Mouse (Mus musculus) heart, embryonic 14.5 days (tissue): ENCODE data around the gene Gm10283. TPM values are rescaled to one million over a fixed set of nuclear protein-coding genes. Genes with fewer than 3 reads are reported as not detected.
"Not testable (repeated sequence)": the region's sequence is repeated elsewhere in the genome, so short reads cannot be mapped to it uniquely, and the experiment has no call there.

Source experiments
- ATAC-seq: fragments of 200-750 bp; cut with Nextera tagmentation; 2 replicates; pipeline ENCODE4 v1.8.0; 2017; ENCODE audit warnings: low read depth, moderate TSS enrichment; ENCODE audit not compliant: insufficient number of reproducible peaks, insufficient read depth, low FRiP score
- H3K27ac ChIP-seq, 2 experiments: fragments of 200-500 bp in 1 of 2; fragments of 300-500 bp in 1 of 2; sonication (generic) in 1 of 2; replicated peaks in 1 of 2; 2 replicates each; pipeline ENCODE4 v1.5.1; 2012 to 2014; ENCODE audit warnings: low read depth in 2 of 2, low read length in 2 of 2, control low read depth in 1 of 2, mild to moderate bottlenecking in 1 of 2, mixed read lengths in 1 of 2; ENCODE audit not compliant: control insufficient read depth in 1 of 2, insufficient read depth in 1 of 2
- H3K27me3 ChIP-seq: fragments of 300-500 bp; sonication (generic); 2 replicates; pipeline ENCODE4 v1.6.1; 2014; ENCODE audit warnings: mild to moderate bottlenecking, low read length, control low read depth; ENCODE audit not compliant: control insufficient read depth, insufficient read depth
- H3K36me3 ChIP-seq: fragments of 300-500 bp; sonication (generic); 2 replicates; pipeline ENCODE4 v1.6.1; 2014; ENCODE audit warnings: mild to moderate bottlenecking, control low read depth, low read length, mixed read lengths; ENCODE audit not compliant: control insufficient read depth, insufficient read depth
- H3K4me1 ChIP-seq, 2 experiments: fragments of 200-500 bp in 1 of 2; fragments of 300-500 bp in 1 of 2; sonication (generic) in 1 of 2; 2 replicates each; pipeline ENCODE4 v1.6.1; 2012 to 2014; ENCODE audit warnings: low read length in 2 of 2, control low read depth in 1 of 2, mixed read lengths in 1 of 2; ENCODE audit not compliant: control insufficient read depth in 2 of 2, insufficient read depth in 2 of 2
- H3K4me2 ChIP-seq: fragments of 300-500 bp; sonication (generic); 2 replicates; pipeline ENCODE4 v1.6.1; 2014; ENCODE audit warnings: mild to moderate bottlenecking, low read length
- H3K4me3 ChIP-seq, 2 experiments: fragments of 200-500 bp in 1 of 2; fragments of 300-500 bp in 1 of 2; sonication (generic) in 1 of 2; 2 replicates each; pipeline ENCODE4 v1.5.1; 2012 to 2014; ENCODE audit warnings: low read length in 2 of 2, mild to moderate bottlenecking in 2 of 2, control low read depth in 1 of 2, low read depth in 1 of 2, moderate library complexity in 1 of 2; ENCODE audit not compliant: control insufficient read depth in 1 of 2, insufficient read depth in 1 of 2
- H3K9ac ChIP-seq: fragments of 300-500 bp; sonication (generic); 2 replicates; pipeline ENCODE4 v1.6.1; 2014; ENCODE audit warnings: mild to moderate bottlenecking, low read length
- H3K9me3 ChIP-seq: fragments of 300-500 bp; sonication (generic); 2 replicates; pipeline ENCODE4 v1.6.1; 2016; ENCODE audit warnings: low read length, control low read depth; ENCODE audit not compliant: control insufficient read depth
- WGBS: fragments of 180-500 bp; shearing (Covaris S2); extraction: QIAGEN DNeasy Blood & Tissue Kit; methylation state at CpG from one replicate; pipeline ENCODE4 v1.1.7; 2014; 5-methylcytosine and 5-hydroxymethylcytosine counted together
- polyA plus RNA-seq: library from polyadenylated mRNA; unstranded; fragments of >200 nt; fragmentation: Nextera tagmentation; extraction: Ambion mirVana; gene quantifications from 2 replicates; pipeline ENCODE4 v1.2.1, GENCODE M21; 2014

Gene Gm10283
- not detected in 2 replicates for polyA plus RNA-seq

DNA sequence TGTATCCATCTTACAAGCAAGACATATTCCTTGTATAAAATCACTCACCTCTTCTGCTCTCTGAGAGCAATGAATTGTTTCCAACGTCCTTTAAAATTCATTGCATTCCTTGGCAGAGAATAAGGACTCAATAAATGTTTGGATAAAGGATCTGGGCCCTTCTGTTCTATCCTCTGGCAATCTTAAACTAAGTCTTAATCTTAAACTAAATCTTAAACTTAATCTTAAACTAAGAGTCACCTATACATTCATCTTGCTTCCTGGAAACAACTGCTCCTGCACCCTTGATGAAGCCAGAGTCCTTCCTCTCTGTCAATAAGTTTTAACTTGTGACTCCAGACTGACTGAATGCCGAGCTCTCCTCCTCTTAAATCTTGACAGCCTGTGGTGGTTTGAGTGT, at the start of gene Gm10283:
Gene Gm10283, minus strand, starts transcription at position 101 of the 400 bp plus-strand sequence.
- H3K9ac ChIP-seq, result no peak within 1 kb of the TSS
- H3K4me1 ChIP-seq, result no peaks in the 10 kb centered on the region
- 45% methylated on average over 2 of the region's 2 CpGs for WGBS
- H3K4me3 ChIP-seq, result no peak within 1 kb of the TSS
- H3K36me3 ChIP-seq, result no peaks in the 10 kb centered on the region
- ATAC-seq, result no peak
- H3K4me2 ChIP-seq, result no peak within 1 kb of the TSS
- H3K9me3 ChIP-seq, result no peaks in the 10 kb centered on the region
- no peaks in the 10 kb centered on the region for H3K27me3 ChIP-seq
- H3K27ac ChIP-seq, result no peak within 1 kb of the TSS

DNA sequence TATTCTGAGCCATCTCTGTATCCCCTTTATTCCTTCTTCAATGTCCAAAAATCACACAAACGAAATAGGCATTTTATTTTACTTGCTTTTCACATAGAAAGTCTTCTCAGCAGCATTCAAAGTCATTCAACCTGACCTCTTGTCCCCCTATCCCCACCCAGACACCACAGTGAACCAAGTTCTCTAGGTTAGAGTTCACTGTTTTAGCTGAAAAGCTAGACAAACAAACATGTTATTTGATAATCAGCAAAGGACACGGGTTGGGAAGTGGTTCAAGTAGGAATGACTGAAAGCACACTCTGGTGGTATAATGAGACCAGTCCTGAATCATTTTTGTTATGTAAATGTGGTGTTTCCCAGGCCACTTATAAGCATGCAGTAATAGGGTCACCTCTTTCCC, 31.9 kb upstream of the Gm10283 start:
- ATAC-seq, result no peak
- Histone ChIP-seq H3K27me3 (no peaks in the 10 kb centered on the region), H3K9ac (no peak overlapping the region), H3K4me1 (no peaks in the 10 kb centered on the region), H3K9me3 (no peaks in the 10 kb centered on the region), H3K36me3 (no peaks in the 10 kb centered on the region), H3K4me3 (no peak overlapping the region), H3K4me2 (no peak overlapping the region), H3K27ac (no peak overlapping the region)
- 67% methylated on average over 2 of the region's 2 CpGs for WGBS

DNA sequence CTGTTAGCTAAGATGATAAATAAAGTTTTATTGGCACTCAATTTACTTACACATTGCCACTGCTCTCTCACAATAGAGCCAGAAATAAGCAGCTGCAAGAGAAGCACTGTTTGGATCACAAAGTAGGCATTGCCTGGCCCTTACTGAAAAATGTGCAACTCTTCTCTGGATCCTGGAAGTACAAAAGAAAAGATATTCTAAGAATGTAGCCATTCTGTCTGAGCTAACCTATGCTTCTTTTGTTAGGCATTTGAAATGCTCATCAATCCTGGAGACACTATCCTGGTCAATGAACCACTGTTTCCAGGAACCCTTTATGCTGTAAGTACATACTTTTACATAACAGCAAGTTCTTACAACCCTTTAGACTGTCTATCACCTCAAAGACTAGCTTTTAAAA, 15.3 kb upstream of the Gm10283 start:
- Histone ChIP-seq H3K9me3 (no peaks in the 10 kb centered on the region), H3K4me2 (no peak overlapping the region), H3K9ac (no peak overlapping the region), H3K4me3 (no peak overlapping the region), H3K36me3 (no peaks in the 10 kb centered on the region), H3K27ac (no peak overlapping the region), H3K27me3 (no peaks in the 10 kb centered on the region), H3K4me1 (no peaks in the 10 kb centered on the region)
- no peak for ATAC-seq

DNA sequence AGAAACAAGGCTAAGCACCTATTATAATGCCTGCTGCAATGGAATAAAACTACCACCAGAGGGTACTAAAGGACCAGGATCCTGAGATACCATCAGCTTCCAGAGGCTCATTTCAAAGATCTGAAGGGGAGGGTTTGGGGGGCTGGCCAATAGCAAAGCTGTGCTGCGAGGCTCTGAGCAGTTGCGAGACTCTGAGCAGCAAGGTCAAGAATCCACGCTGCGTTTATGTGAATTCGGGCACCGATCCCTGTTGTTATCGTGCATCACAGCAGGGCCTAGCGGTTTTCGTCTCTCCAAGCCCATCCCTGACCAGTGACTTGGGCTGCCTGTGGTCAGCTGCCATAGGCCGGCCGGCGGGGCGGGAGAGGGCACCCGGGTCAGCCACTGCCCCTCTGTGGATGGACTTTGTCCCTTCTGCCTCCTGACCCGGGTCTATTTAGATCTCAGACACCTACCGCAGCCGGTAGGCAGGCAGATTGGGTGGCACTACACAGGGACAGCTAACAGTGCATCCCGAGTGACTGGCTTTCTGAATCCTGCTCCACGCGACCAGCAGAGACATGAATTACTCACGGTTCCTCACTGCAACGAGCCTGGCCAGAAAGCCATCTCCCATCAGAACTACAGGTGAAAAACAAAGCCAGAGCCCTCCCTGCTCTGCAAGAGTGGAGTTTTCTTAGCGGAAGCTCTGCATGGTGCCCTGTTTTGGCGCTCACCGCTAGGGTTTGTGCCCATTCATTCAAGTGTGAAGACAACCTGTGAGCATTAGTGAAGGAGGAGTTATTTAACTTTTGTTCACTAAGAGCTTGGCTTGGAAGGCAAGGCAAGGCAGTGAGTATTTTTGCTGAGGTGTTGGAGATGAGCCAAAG, 2.9 kb upstream of the Gm10283 start, which contains the start of gene Aadat:
Gene Aadat, plus strand, starts transcription at position 280 of the 869 bp plus-strand sequence.
- Histone ChIP-seq H3K4me1 (no peaks in the 10 kb centered on the region), H3K9ac (peak within 1 kb of the TSS; percentile 71), H3K4me3 (peak within 1 kb of the TSS; percentile 60 to 74), H3K9me3 (no peaks in the 10 kb centered on the region), H3K4me2 (peak within 1 kb of the TSS; percentile 97), H3K36me3 (no peaks in the 10 kb centered on the region), H3K27me3 (no peaks in the 10 kb centered on the region), H3K27ac (no peak within 1 kb of the TSS)
- 2% methylated on average over 25 of the region's 25 CpGs for WGBS
- ATAC-seq, result peak; percentile 64

DNA sequence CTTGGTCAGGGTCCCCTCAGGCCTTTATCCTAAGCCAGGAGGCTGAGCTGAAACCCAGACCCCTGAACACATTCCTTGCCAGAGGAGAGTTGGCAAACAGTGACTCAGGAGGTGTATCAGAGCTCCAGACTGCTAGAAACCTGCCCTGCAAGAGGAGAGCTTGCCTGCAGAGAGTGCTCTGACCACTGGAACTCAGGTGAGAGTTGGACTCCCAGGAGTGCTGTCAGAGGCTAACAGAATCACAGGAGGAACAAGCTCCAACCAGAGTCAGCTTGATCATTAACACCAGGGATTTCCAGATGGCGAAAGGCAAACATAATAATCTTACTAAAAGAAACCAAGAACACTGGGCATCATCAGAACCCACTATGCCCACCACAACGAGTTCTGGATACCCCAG, 8.0 kb downstream of the Gm10283 start:
- not testable (repeated sequence) for H3K9ac ChIP-seq, H3K9me3 ChIP-seq, H3K27ac ChIP-seq, H3K4me1 ChIP-seq, H3K4me3 ChIP-seq, H3K36me3 ChIP-seq, H3K27me3 ChIP-seq, H3K4me2 ChIP-seq, ATAC-seq
- WGBS, result 67% methylated on average over 2 of the region's 2 CpGs

DNA sequence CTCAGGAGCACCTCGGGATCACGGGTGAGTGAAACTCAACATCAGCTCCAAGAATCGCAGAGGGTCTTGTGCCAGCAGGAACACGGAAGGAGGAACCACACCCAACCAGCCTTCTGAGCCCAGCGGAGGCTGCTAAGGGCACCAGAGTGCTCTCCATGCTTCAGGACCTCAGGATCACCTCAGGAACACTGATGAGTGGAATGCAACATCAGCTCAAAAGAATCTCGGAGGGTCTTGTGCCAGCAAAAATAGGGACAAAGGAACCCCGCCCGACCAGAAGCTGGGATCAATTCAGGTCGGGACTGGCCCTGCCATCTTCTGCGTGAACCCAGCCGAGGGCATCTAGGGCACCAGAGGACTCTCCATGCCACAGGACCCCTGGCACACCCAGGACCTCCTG, 8.4 kb downstream of the Gm10283 start:
- Histone ChIP-seq H3K36me3 (no peaks in the 10 kb centered on the region), H3K4me2 (no peak overlapping the region), H3K9me3 (no peaks in the 10 kb centered on the region), H3K4me1 (0 out of 4 replicates have a peak, but pooled peaks cover 0 to 4% of the 10 kb centered on the region in 2 experiments), H3K27ac (no peak overlapping the region), H3K4me3 (no peak overlapping the region), H3K27me3 (no peaks in the 10 kb centered on the region), H3K9ac (no peak overlapping the region)
- no peak for ATAC-seq
- WGBS, result 85% methylated on average over 11 of the region's 11 CpGs

DNA sequence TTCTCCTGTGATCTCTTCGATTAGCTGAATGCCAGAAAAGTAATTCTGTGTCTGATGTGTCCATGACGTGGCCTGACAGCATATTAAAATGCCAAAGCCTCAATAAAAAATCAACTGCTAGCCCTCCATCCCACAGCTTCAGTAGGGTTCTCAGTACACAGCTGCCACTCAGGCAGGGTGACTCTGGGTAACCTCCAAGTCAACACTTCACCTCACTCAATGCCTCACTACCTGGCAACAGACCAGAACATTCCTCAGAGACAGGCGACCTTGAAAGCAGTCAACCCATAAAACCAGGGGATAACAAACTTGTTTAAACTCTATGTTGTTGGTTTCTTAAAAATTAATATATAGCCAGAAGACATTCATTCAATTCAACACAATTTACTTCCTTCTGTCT, 10.5 kb downstream of the Gm10283 start:
- Histone ChIP-seq H3K27me3 (no peaks in the 10 kb centered on the region), H3K27ac (peak overlapping the region in 1 of 2 experiments; percentile 47; a peak in 2 of 4 replicates), H3K36me3 (no peaks in the 10 kb centered on the region), H3K9me3 (no peaks in the 10 kb centered on the region), H3K4me3 (no peak overlapping the region), H3K4me2 (no peak overlapping the region), H3K4me1 (0 out of 4 replicates have a peak, but pooled peaks cover 0 to 4% of the 10 kb centered on the region in 2 experiments), H3K9ac (no peak overlapping the region)
- peak; percentile 66; the same call in 1 of the 2 replicates for ATAC-seq
- WGBS, result 38% methylated on average over 3 of the region's 3 CpGs
